Mouse (Mus musculus) MEL (cell line): ENCODE results near the gene Gm13277. TPM values are rescaled to one million over a fixed set of nuclear protein-coding genes. Genes with fewer than 3 reads are reported as not detected.
"Not testable (repeated sequence)": the region's sequence is repeated elsewhere in the genome, so short reads cannot be mapped to it uniquely, and the experiment has no call there.

ENCODE experiments used
- DNase-seq: peaks from one replicate; pipeline ENCODE4 v3.0.0; 2011; ENCODE audit warnings: low read depth, low spot score
- H3K27ac ChIP-seq: 2 replicates; pipeline ENCODE4 v1.5.1; 2012; ENCODE audit warnings: low read depth, mild to moderate bottlenecking, control low read depth, low read length, moderate library complexity; ENCODE audit not compliant: control insufficient read depth
- H3K27me3 ChIP-seq, 2 experiments: fragments of 150-350 bp in 1 of 2; sonication (generic) in 1 of 2; 2 replicates each; pipeline ENCODE4 v1.6.1; 2012; ENCODE audit warnings: low read length in 2 of 2, mild to moderate bottlenecking in 2 of 2, improper control_type of control experiment in 1 of 2, moderate library complexity in 1 of 2; ENCODE audit not compliant: insufficient read depth in 2 of 2, control insufficient read depth in 1 of 2
- H3K36me3 ChIP-seq, 2 experiments: 2 replicates each; pipeline ENCODE4 v1.6.1; 2012 to 2014; ENCODE audit warnings: low read length in 2 of 2, improper control_type of control experiment in 1 of 2, inconsistent platforms in 1 of 2, mild to moderate bottlenecking in 1 of 2; ENCODE audit not compliant: insufficient read depth in 2 of 2, control insufficient read depth in 1 of 2
- H3K4me1 ChIP-seq, 2 experiments: fragments of 150-350 bp in 1 of 2; sonication (generic) in 1 of 2; 2 replicates each; pipeline ENCODE4 v1.6.1; 2012; ENCODE audit warnings: low read length in 2 of 2, improper control_type of control experiment in 1 of 2, mild to moderate bottlenecking in 1 of 2; ENCODE audit not compliant: insufficient read depth in 2 of 2, control insufficient read depth in 1 of 2
- H3K4me3 ChIP-seq, 2 experiments: fragments of 150-350 bp in 1 of 2; sonication (generic) in 1 of 2; 2 replicates each; pipeline ENCODE4 v1.5.1; 2012; ENCODE audit warnings: low read depth in 2 of 2, low read length in 2 of 2, mild to moderate bottlenecking in 2 of 2, moderate library complexity in 2 of 2, control low read depth in 1 of 2, improper control_type of control experiment in 1 of 2; ENCODE audit not compliant: control insufficient read depth in 1 of 2, insufficient read depth in 1 of 2
- H3K79me2 ChIP-seq: 2 replicates; pipeline ENCODE4 v1.6.1; 2012; ENCODE audit warnings: mild to moderate bottlenecking, low read length, moderate library complexity; ENCODE audit not compliant: control insufficient read depth, poor library complexity, insufficient read depth
- H3K9ac ChIP-seq: 2 replicates; pipeline ENCODE4 v1.6.1; 2012; ENCODE audit warnings: low read depth, mild to moderate bottlenecking, control low read depth, low read length, moderate library complexity; ENCODE audit not compliant: control insufficient read depth, poor library complexity, severe bottlenecking
- H3K9me3 ChIP-seq: fragments of 150-350 bp; sonication (generic); replicated peaks from 2 replicates; pipeline ENCODE4 v1.6.1; 2012; ENCODE audit warnings: mild to moderate bottlenecking, low read length, improper control_type of control experiment, moderate library complexity; ENCODE audit not compliant: insufficient read depth
- polyA plus RNA-seq, 2 experiments: library from polyadenylated mRNA; stranded (reverse) in 1 of 2; unstranded in 1 of 2; fragments of >175 nt in 1 of 2; fragments of >200 nt in 1 of 2; gene quantifications; 2 replicates each; pipeline versions ENCODE4 v1.2.1 to v1.2.4; 2012; ENCODE audit warnings: low replicate concordance in 2 of 2, low read depth in 1 of 2; ENCODE audit not compliant: insufficient read length in 2 of 2, insufficient read depth in 1 of 2, missing spikeins in 1 of 2
- total RNA-seq: library from RNA; depleted of rRNA; stranded (reverse); fragments of 300-350 nt; gene quantifications from 2 replicates; pipeline ENCODE4 v1.2.3, GENCODE M21; 2012

Gene Gm13277
- total and polyA plus RNA-seq, 3 experiments, result not detected

GRCm38 (mm10) chr4:88782335-88782734 is 6.1 kb upstream of the Gm13277 start:
- not testable (repeated sequence) for H3K27ac ChIP-seq, H3K4me1 ChIP-seq

GRCm38 (mm10) chr4:88785409-88785808 is 3.0 kb upstream of the Gm13277 start, which contains the start of gene Gm13276:
Gm13276 (plus strand) TSS chr4:88785709.
- not testable (repeated sequence) for H3K9me3 ChIP-seq, H3K9ac ChIP-seq, H3K27ac ChIP-seq, H3K4me1 ChIP-seq, DNase-seq, H3K79me2 ChIP-seq, H3K36me3 ChIP-seq, H3K27me3 ChIP-seq, H3K4me3 ChIP-seq

More at GRCm38 (mm10) chr4:88782335-88782734, 6.1 kb upstream of the Gm13277 start:
- not testable (repeated sequence) for H3K9me3 ChIP-seq, H3K36me3 ChIP-seq, H3K27me3 ChIP-seq, DNase-seq, H3K79me2 ChIP-seq, H3K4me3 ChIP-seq, H3K9ac ChIP-seq

GRCm38 (mm10) chr4:88791250-88791649 is 2.8 kb downstream of the Gm13277 start, which contains the start of gene Gm13278:
Gm13278 (plus strand) TSS chr4:88791550.
- H3K9me3 ChIP-seq, DNase-seq, H3K27me3 ChIP-seq, H3K79me2 ChIP-seq, H3K4me3 ChIP-seq, H3K9ac ChIP-seq, H3K27ac ChIP-seq, H3K4me1 ChIP-seq, H3K36me3 ChIP-seq: not testable (repeated sequence)

- not testable (repeated sequence) for H3K27ac ChIP-seq, H3K9me3 ChIP-seq, H3K4me3 ChIP-seq, H3K36me3 ChIP-seq, H3K4me1 ChIP-seq, DNase-seq, H3K9ac ChIP-seq, H3K79me2 ChIP-seq, H3K27me3 ChIP-seq
Measured at GRCm38 (mm10) chr4:88793936-88794675, 5.7 kb downstream of the Gm13277 start, which contains the start of gene Gm13275. Gm13275 (plus strand) TSS chr4:88794487.

- not testable (repeated sequence) for H3K27me3 ChIP-seq, H3K27ac ChIP-seq, H3K9me3 ChIP-seq, H3K4me1 ChIP-seq, H3K36me3 ChIP-seq, H3K9ac ChIP-seq, DNase-seq, H3K79me2 ChIP-seq, H3K4me3 ChIP-seq
Measured at GRCm38 (mm10) chr4:88797097-88797496, 8.7 kb downstream of the Gm13277 start, which contains the start of gene Gm13279. Gm13279 (plus strand) TSS chr4:88797397.

GRCm38 (mm10) chr4:88799365-88799764 is 10.9 kb downstream of the Gm13277 start, which contains the start of gene Gm13285:
Gm13285 (plus strand) TSS chr4:88799665.
- not testable (repeated sequence) for H3K27me3 ChIP-seq, DNase-seq, H3K79me2 ChIP-seq, H3K4me3 ChIP-seq, H3K4me1 ChIP-seq, H3K36me3 ChIP-seq, H3K27ac ChIP-seq, H3K9ac ChIP-seq, H3K9me3 ChIP-seq

GRCm38 (mm10) chr4:88802954-88803353 is 14.5 kb downstream of the Gm13277 start, which contains the start of gene Gm13287:
Gm13287 (plus strand) TSS chr4:88803254.
- not testable (repeated sequence) for H3K27me3 ChIP-seq, H3K4me3 ChIP-seq, H3K9ac ChIP-seq, H3K27ac ChIP-seq, DNase-seq, H3K4me1 ChIP-seq, H3K9me3 ChIP-seq, H3K36me3 ChIP-seq, H3K79me2 ChIP-seq
